Mouse (Mus musculus) fat pad, adult 2 months (tissue): ENCODE measurements at regions not wholly inside any gene's neighbourhood (a gene's known extent, or its start where the extent isn't known, plus 50 kb on each side); places are given as distances from the start of the nearest gene placed in this dataset.

Experiments
- DNase-seq: peaks from one replicate; pipeline ENCODE4 v3.0.0-alpha.2; 2011; ENCODE audit warnings: low read depth, low spot score; ENCODE audit errors: extremely low read depth

GRCm38 (mm10) chr9:49879361-49880128, 80.8 kb upstream of the Ncam1 start:
- DNase-seq = no peak

GRCm38 (mm10) chr9:49874881-49875280, 76.2 kb upstream of the Ncam1 start:
- no peak for DNase-seq

- no peak for DNase-seq
These were observed 74.8 kb upstream of the Ncam1 start for GRCm38 (mm10) chr9:49873550-49873949.

GRCm38 (mm10) chr9:49851522-49851921, 52.8 kb upstream of the Ncam1 start:
- DNase-seq = no peak

GRCm38 (mm10) chr9:49849442-49849841, 50.7 kb upstream of the Ncam1 start:
- DNase-seq = no peak

GRCm38 (mm10) chr9:49848943-49849342, 50.2 kb upstream of the Ncam1 start:
- DNase-seq = no peak
